Mouse (Mus musculus) gonadal fat pad, adult 2 months (tissue): ENCODE measurements around the gene Cd59b. TPM values are rescaled to one million over a fixed set of nuclear protein-coding genes. Genes with fewer than 3 reads are reported as not detected.
A peak's percentile ranks its signal among the peaks of the same experiment; 100 is the strongest.

ENCODE experiments used
- DNase-seq: peaks from one replicate; pipeline ENCODE4 v3.0.0-alpha.2; 2012; ENCODE audit warnings: low read depth
- polyA plus RNA-seq: library from polyadenylated mRNA; depleted of rRNA; stranded (reverse); fragments of >200 nt; gene quantifications from 2 replicates; pipeline ENCODE4 v1.2.3, GENCODE M21; 2012; rRNA removed

Gene Cd59b
- 7.5 and 12.0 TPM in 2 replicates for polyA plus RNA-seq

DNA sequence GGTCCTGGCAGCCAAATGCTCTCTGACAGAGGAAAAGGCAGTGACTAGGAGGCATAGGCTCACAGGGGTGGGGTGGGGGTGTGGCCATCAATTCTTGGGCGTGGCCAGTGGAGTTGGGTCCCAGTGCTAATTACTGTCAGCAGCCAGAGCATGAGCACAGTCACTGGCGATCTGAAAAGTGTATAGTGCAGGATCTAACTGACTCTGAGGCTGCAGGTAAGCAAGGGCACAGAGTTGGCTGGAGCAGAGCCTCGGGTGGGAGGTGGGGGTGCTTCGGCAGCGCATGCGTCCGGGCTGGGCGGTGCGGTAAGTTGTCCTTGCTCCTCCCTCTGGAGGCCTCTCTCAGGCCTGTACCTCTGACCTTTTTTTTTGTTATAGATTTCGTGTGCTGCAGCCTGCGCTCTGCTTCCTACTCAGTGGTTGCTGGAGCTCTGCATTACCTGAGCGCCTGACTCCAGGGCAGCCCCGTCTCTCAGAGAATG lies at the start of gene Cd59b:
TSS of gene Cd59b (plus strand) at position 146 of the 482 bp plus-strand sequence.
- DNase-seq, result peak; percentile 22

- DNase-seq, result no peak
Observed at GRCm38 (mm10) chr2:104023096-104023495, 46.6 kb upstream of the Cd59b start.

- no peak for DNase-seq
Observed at GRCm38 (mm10) chr2:104024656-104025055, 45.0 kb upstream of the Cd59b start.

DNA sequence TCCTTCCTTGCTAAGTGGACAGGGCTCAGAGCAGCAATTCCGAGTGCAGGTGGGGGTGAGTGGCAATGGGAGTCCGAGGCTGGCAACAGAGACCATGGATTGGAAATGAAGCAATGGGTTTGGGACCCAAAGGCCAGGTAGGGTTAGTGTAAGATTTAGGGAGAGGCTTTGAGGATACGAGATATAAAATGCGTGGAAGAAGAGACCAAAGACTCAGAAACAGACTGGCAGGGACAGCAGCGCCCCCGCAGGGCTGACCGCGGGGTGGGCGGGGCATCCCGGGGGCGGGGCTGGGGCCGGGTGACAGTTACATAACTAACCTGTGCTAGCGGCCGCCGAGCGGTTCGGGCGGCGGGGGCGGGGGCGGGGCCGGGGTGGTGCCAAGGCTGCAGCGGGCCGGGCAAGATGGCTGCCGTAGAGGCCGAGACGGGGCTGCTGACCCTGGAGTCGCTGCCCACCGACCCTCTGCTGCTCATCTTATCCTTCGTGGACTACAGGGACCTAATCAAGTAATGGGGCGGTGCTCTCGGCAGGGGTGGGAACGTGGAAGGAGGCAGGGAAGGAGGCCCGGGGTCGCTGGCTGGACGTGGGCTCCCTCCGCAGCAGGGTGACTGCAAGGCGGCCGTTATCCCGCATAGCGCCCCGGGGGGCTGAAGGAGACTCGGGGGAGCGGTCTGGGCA lies 42.1 kb upstream of the Cd59b start, which contains the start of gene Fbxo3:
TSS of gene Fbxo3 (plus strand) at position 264 of the 681 bp plus-strand sequence.
- no peak for DNase-seq

DNA sequence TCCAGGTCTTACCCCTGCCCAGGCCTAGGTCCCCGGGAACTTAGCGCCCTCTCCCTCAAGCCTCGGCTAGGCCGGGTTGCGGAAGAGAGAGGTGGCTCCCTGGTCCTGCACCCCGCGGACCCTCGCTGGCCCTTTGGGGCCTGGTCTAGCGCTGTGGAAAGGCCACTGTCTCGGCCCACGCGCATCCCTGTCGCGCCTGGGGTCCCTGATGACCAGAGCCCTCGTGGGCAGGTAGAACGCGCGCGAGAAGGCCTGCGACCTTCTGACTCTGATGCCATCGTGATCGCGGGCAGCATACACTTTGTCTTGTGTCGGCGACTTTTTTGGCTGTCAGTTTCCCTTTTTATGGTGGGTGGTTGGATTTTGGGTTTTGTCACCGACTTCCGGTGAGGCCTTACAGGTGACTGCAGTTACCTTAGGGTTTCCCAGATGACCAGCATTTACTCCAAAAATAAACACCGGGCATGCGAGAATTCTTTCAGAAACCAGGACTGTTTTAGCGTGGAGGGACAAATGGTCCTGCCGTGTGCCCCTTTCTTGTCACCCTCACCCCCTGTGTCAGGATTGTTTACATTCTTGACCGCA lies 41.4 kb upstream of the Cd59b start, which contains the start of gene 4931422A03Rik:
TSS of gene 4931422A03Rik (minus strand) at position 223 of the 585 bp plus-strand sequence.
- no peak for DNase-seq

DNA sequence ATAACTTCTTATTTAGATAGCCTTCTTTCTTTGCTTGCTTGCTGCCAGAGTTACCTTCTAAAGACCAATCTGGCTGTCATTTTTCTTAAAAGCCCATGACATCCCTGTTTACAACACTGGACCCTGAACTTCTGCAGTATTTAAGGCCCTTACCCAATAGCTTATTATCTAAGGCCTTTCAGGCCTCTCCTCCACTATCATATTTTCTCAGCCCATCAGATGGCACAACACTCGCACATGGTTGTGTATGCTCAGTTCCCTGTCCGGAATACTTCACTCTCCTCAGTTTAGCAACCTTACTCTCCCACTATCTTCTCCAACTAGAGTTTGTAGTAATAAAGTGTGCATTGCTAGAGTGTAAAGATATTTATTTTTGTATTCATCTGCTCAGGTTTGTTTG lies 40.6 kb upstream of the Cd59b start:
- DNase-seq, result no peak

- DNase-seq, result no peak
Observed at GRCm38 (mm10) chr2:104030381-104030780, 39.3 kb upstream of the Cd59b start.

DNA sequence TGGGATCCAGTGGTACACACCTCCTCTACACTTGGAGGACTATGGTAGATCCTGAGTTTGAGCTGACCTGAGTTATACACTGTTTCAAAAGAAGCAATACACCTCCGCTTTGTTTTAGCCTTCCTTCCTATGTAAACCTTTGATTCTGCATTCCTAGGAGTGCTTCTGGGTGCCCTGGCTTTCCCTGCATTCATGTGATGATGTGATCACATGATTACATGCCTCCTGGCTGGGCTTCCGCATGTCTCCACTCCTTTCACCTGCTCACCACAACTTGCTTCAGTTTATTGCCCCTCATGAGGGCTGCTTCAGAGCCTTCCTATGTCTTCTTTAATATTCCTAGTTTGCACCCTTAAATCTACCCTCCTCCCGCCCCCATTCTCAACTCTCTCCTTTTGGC lies 37.6 kb upstream of the Cd59b start:
- DNase-seq, result no peak

DNA sequence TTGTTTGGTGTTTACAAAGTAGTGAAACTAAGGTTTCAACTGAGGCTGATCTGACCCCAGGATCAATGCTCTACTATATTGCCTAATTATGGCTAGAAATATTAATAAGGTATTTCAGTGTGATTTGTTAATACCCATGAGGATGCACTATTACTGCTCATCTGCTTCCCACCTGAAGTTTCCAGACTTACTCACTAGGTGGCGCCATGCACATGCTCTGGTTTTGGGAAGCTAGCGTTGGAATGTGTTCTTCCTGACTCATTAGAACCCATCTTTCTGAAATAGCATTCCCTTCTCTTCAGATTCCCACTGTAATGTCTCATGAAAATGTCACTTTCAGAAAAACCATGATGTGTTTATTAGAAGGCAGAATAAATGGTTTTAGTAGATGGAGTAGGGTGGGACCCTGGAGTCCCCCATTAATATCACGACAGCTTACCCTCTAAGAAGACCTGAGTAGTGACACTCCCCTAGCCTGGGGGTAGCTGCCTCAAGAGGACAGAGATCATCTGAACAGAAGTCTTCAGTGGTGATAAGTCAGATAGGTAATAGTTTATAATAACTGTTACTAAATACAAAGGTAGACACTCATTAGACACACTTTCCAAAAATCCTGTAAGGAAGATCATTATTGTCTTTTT lies 34.7 kb upstream of the Cd59b start:
- no peak for DNase-seq

DNA sequence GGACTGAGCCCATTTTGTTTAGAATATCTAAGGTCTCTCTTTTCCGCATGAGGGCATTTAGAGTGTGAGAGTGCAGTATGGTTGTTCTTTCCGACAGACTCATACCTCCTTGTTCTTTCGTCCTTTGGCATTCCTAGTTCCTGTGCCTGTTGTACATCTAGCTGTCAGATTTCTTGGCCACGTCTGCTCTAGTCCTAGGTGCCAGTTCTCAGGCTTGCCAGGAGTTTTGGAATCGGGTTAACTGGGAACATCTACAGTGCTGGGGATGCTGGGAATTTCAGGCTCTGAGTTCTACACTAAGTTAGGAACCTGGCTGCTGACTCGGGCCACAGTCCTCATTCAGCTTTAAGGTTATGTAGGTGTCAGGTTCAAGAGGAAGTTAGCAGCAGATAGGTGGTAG lies 34.1 kb upstream of the Cd59b start:
- DNase-seq, result no peak

- DNase-seq, result no peak
Observed at GRCm38 (mm10) chr2:104036316-104036715, 33.3 kb upstream of the Cd59b start.

DNA sequence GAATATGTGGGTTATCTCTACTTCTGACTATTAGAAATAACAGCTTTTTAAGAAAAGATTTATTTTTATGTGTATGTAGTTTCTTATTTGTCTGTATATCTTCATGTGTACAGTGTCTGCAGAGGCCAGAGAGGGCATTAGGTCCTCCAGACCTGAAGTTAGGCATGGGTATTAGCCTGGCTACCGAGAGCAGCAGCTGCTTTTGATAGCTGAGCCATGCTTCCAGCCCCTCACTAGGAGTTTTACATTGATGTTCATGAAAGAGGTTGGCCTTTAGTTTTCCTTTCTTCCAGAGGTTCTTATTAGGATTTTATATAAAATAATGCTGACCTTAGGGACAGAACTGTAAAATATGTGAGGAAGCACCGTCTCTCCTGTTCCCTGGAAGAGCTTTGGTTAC lies 31.4 kb upstream of the Cd59b start:
- no peak for DNase-seq

DNA sequence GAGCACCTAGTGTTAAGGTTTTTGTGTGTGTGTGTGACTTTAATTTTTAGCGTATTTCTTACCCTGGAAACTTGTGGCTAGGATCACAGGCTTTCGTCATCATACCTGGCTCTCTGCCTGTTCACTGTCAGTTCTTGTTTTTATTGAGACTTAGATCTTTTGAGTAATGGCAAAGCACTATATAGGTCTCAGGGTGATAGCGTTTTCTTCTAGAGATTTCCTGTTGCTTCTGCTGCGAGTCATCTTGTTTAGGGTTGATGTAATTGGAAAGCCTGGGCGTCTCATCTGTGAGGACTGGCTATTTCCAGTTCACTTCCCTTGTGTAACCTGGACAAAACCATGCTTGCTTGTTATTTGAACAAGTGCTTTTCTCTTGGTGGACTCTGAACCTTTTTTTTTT lies 28.0 kb upstream of the Cd59b start:
- DNase-seq, result no peak

DNA sequence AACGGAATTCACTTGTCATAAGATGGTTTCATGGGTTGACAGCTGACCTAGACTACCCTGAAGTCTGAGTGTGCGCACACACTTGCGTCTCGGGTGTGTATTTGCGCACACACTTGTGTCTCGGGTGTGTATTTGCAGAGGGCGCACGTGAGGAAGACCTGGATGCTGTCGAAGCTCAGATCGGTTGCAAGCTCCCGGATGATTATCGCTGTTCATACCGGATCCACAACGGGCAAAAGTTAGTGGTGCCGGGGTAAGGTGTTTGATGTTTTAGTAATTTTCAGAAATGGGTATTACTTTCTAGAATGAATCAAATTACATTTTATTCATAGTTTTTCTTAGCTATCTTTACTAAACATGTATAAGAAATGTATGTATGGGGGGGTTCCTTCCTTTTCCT lies 26.9 kb upstream of the Cd59b start:
- DNase-seq, result no peak

DNA sequence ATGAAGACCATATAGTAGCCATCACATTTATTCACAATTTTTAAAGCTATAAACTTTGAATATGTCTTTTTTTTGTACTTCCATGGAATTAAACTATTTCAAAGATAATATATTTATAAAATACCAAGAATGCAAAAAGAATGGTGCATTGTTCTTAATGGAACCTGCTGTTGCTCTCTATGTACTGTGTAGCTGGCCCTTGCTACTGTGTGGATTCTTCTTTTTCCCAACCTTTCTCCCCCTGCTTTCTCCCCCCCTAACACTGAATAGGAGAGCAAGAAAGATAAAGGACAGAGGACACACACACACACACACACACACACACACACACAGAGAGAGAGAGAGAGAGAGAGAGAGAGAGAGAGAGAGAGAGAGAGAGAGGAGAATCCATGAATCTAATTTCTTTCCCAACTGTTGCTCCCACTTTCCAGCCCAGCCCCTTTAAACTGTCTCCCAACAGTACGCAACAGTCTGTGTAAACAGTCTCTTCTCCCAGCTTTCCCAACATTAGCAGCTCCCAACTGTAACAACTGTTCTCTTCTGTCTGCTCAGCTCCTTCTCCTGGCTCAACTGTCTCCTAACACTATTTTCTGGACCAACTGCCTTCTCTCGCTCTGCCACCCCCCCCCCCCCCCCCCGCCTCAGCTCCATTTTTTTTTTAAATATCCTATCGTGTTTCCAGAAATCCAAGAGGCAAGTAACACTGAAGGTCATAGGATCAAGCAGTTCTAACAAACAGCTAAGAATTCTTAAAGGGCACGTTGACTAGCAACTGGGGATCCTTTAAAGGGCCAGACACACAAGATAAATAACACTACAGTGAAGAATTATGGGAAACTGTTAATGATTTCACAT lies 25.8 kb upstream of the Cd59b start:
- DNase-seq, result no peak

GRCm38 (mm10) chr2:104044479-104045080 lies 25.1 kb upstream of the Cd59b start:
- no peak for DNase-seq

DNA sequence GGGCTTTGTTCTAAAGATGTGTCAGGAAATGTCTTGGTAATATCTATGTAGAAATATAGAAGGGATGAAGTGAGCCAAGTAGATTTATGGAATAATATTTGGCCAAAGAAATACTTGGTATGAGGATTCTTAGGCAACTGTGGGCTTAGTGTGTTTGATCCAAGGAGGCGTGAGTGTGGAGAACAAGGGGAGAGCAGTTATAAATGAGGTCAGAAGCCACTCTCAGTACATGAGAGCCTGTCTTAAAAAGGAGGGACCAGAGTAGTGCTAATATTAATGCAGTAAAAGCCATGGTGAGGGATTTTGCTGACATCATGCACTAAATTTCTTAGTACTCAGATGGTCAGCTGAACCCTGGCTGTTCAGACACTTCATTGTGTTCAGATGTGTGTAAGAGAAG lies 11.3 kb upstream of the Cd59b start:
- DNase-seq, result no peak

DNA sequence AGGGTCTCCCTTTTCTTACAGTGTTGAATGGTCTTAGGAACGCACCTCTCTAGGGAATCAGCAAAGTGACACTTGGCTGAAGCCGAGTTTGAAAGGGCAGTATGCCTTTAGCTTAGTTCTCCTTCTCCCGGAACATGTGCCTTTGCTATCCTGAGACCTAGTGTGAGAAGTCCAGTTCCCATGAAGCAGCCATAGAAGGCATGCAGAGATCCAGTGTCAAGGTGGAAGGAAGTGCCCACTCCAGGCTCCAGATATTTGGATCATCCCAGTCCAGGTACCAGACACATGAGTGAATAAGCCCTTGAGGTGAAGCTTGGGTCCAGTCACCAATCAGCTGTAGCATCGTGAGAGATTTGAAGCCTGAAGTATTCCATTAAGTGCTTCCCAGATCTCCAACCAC lies 10.7 kb upstream of the Cd59b start:
- DNase-seq, result no peak

GRCm38 (mm10) chr2:104059786-104060185 lies 9.9 kb upstream of the Cd59b start:
- no peak for DNase-seq

DNA sequence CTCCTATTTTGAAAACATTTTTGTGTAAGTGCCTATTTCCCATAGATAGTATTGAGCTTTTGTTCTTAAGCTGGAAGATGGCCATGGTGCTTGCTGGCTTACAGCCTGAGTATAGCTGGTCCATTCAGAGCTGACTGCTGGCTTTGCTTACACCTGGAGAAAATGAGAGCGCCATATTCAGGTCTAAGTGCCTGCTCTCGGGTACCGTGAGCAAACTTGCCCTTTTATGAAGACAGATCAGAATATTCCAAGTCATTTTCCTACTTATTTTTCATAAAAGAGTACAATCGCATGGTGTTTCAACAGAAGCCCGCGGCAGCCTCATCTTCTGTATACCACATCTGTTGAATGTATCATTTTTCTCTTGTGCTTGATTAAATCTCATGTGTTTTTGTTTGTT lies 8.7 kb upstream of the Cd59b start:
- DNase-seq, result no peak

DNA sequence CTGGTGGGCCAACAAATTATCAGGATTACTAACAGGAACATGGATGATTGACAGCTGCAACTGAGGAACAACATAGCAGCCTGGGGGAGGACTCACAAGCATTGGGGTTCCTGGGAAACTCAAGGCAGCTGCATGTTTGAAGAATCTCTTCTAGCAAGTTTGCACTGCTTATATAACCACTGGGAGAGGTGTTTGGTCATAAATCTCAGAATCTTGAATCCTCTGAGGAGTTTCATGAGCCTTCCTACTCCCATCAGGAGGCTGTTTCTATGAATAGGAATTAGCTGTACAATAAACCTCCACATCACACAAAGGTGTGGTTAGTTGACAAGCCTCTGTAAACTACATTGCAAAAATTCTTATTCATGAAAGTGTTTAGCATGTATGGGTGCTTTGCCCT lies 7.0 kb upstream of the Cd59b start:
- DNase-seq, result no peak

- DNase-seq, result no peak
Observed at GRCm38 (mm10) chr2:104064152-104064551, 5.5 kb upstream of the Cd59b start.
